Mouse (Mus musculus) forebrain, embryonic 13.5 days (tissue): ENCODE data around the gene Gm20458. TPM values are rescaled to one million over a fixed set of nuclear protein-coding genes. Genes with fewer than 3 reads are reported as not detected.

Experiments
- ATAC-seq: fragments of 200-750 bp; cut with Nextera tagmentation; 2 replicates; pipeline ENCODE4 v1.8.0; 2017
- H3K27ac ChIP-seq: fragments of 300-500 bp; sonication (generic); 2 replicates; pipeline ENCODE4 v1.5.1; 2015; ENCODE audit warnings: inconsistent platforms, mild to moderate bottlenecking, moderate library complexity
- H3K27me3 ChIP-seq: fragments of 300-500 bp; sonication (generic); 2 replicates; pipeline ENCODE4 v1.6.1; 2015; ENCODE audit warnings: mild to moderate bottlenecking, inconsistent platforms
- H3K36me3 ChIP-seq: fragments of 300-500 bp; sonication (generic); 2 replicates; pipeline ENCODE4 v1.6.1; 2015; ENCODE audit warnings: mild to moderate bottlenecking, inconsistent platforms; ENCODE audit not compliant: poor library complexity, severe bottlenecking
- H3K4me1 ChIP-seq: fragments of 300-500 bp; sonication (generic); 2 replicates; pipeline ENCODE4 v1.6.1; 2015; ENCODE audit warnings: inconsistent platforms
- H3K4me2 ChIP-seq: fragments of 300-500 bp; sonication (generic); 2 replicates; pipeline ENCODE4 v1.6.1; 2015; ENCODE audit warnings: inconsistent platforms, mild to moderate bottlenecking, moderate library complexity
- H3K4me3 ChIP-seq: fragments of 300-500 bp; sonication (generic); 2 replicates; pipeline ENCODE4 v1.5.1; 2015; ENCODE audit warnings: mild to moderate bottlenecking, inconsistent platforms
- H3K9ac ChIP-seq: fragments of 300-500 bp; sonication (generic); 2 replicates; pipeline ENCODE4 v1.6.1; 2015; ENCODE audit warnings: mild to moderate bottlenecking, inconsistent platforms
- H3K9me3 ChIP-seq: fragments of 300-500 bp; sonication (generic); replicated peaks from 2 replicates; pipeline ENCODE4 v1.6.1; 2016; ENCODE audit warnings: inconsistent platforms
- WGBS: fragments of 180-500 bp; shearing (Covaris S2); methylation state at CpG from one replicate; pipeline ENCODE4 v1.1.7; 2015; 5-methylcytosine and 5-hydroxymethylcytosine counted together
- polyA plus RNA-seq: library from polyadenylated mRNA; unstranded; fragments of >200 nt; fragmentation: Nextera tagmentation; extraction: Ambion mirVana; gene quantifications from 2 replicates; pipeline ENCODE4 v1.2.1, GENCODE M21; 2015

Gm20458 gene
- polyA plus RNA-seq, 1 experiment from 2014 or later = 3.6 TPM

GRCm38 (mm10) chr2:164456864-164457300 lies 3.9 kb upstream of the Gm20458 start, which contains the start of gene Sys1:
Sys1 (plus strand) TSS chr2:164456964.
- Histone ChIP-seq H3K9me3 (no peaks in the 10 kb centered on the region), H3K36me3 (no peaks in the 10 kb centered on the region), H3K27ac (no peak within 1 kb of the TSS), H3K4me3 (no peak within 1 kb of the TSS), H3K27me3 (0 out of 2 replicates have a peak, but pooled peaks cover 2% of the 10 kb centered on the region), H3K9ac (peak within 1 kb of the TSS; percentile 54), H3K4me2 (peak within 1 kb of the TSS; percentile 37; the same call in 1 of the 2 replicates), H3K4me1 (peaks cover 12% of the 10 kb centered on the region)
- 2% methylated on average over 7 of the region's 7 CpGs for WGBS
- ATAC-seq = no peak

DNA sequence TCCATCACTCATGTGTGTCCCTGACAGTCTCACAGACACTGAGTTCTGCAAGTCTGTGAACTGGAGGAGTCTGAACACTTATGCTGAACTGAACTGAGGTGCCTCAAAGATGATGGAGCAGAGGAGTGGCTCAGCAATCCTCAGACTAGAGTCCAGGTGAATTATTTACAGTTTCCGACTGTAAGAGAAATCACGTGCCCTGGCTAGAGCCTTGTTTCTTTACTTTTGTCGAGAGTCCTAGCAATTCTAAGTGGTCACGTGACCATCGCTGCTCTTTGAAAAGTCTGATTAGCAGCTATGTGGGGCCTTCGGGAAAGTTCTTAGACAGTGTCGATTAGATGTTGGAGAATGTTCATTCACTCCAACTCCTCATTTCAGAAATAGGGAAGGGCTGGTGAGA lies 2.8 kb upstream of the Gm20458 start:
- H3K4me3 ChIP-seq = no peak overlapping the region
- no peaks in the 10 kb centered on the region for H3K9me3 ChIP-seq
- peaks cover 2% of the 10 kb centered on the region; the same call in 1 of the 2 replicates for H3K36me3 ChIP-seq
- no peak overlapping the region for H3K4me2 ChIP-seq
- no peak overlapping the region for H3K9ac ChIP-seq
- no peak overlapping the region for H3K27ac ChIP-seq
- WGBS = 64% methylated on average over 7 of the region's 7 CpGs
- no peak for ATAC-seq
- H3K27me3 ChIP-seq = 0 out of 2 replicates have a peak, but pooled peaks cover 2% of the 10 kb centered on the region
- peaks cover 21% of the 10 kb centered on the region for H3K4me1 ChIP-seq

- Histone ChIP-seq H3K4me1 (peaks cover 21% of the 10 kb centered on the region), H3K4me3 (no peak overlapping the region), H3K36me3 (peaks cover 8% of the 10 kb centered on the region; the same call in 1 of the 2 replicates), H3K9ac (no peak overlapping the region), H3K9me3 (no peaks in the 10 kb centered on the region), H3K4me2 (no peak overlapping the region), H3K27ac (no peak overlapping the region), H3K27me3 (no peaks in the 10 kb centered on the region)
- ATAC-seq = no peak
- WGBS = 89% methylated on average over 8 of the region's 8 CpGs
These were observed 2.2 kb upstream of the Gm20458 start for GRCm38 (mm10) chr2:164458535-164458934.

GRCm38 (mm10) chr2:164465161-164465560 lies 4.4 kb downstream of the Gm20458 start:
- H3K4me1 ChIP-seq = peaks cover 13% of the 10 kb centered on the region
- H3K4me3 ChIP-seq = no peak overlapping the region
- no peaks in the 10 kb centered on the region for H3K9me3 ChIP-seq
- H3K36me3 ChIP-seq = peaks cover 61% of the 10 kb centered on the region
- ATAC-seq = no peak
- no peak overlapping the region for H3K27ac ChIP-seq
- no peak overlapping the region for H3K9ac ChIP-seq
- H3K4me2 ChIP-seq = no peak overlapping the region
- H3K27me3 ChIP-seq = no peaks in the 10 kb centered on the region

- H3K4me3 ChIP-seq = no peak overlapping the region
- H3K4me1 ChIP-seq = peaks cover 10% of the 10 kb centered on the region
- H3K27me3 ChIP-seq = no peaks in the 10 kb centered on the region
- no peak for ATAC-seq
- H3K27ac ChIP-seq = no peak overlapping the region
- 86% methylated on average over 5 of the region's 5 CpGs for WGBS
- no peak overlapping the region for H3K9ac ChIP-seq
- peaks cover 61% of the 10 kb centered on the region for H3K36me3 ChIP-seq
- no peaks in the 10 kb centered on the region for H3K9me3 ChIP-seq
- H3K4me2 ChIP-seq = no peak overlapping the region
These were observed 6.0 kb downstream of the Gm20458 start for GRCm38 (mm10) chr2:164466787-164467186.

DNA sequence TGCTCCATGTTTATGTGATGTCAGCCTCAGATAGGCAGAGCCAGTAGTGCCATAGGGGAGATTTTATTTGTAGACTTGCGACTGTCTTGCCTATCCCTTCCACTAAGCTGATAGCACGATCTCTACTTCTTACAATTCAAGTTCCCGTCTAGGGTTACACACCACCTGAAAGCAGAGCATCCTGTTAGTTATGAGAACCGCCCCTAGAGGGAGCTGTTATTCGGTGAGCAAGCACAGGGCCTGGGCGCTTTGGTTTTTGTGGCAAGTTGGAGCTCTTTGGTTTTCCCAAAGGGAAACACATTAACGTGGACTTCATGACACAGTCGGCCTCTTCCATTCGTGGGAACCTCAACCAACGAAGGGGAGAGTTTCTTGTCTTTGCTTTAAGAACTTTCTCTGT lies 9.5 kb downstream of the Gm20458 start:
- H3K9me3 ChIP-seq = no peaks in the 10 kb centered on the region
- H3K27ac ChIP-seq = no peak overlapping the region
- no peak overlapping the region for H3K9ac ChIP-seq
- no peak overlapping the region for H3K4me3 ChIP-seq
- no peak for ATAC-seq
- H3K4me2 ChIP-seq = no peak overlapping the region
- H3K4me1 ChIP-seq = no peaks in the 10 kb centered on the region
- no peaks in the 10 kb centered on the region for H3K27me3 ChIP-seq
- 28% methylated on average over 10 of the region's 10 CpGs for WGBS
- H3K36me3 ChIP-seq = peaks cover 55% of the 10 kb centered on the region

GRCm38 (mm10) chr2:164473624-164474023 lies 12.9 kb downstream of the Gm20458 start, which contains the start of gene Trp53tg5:
Trp53tg5 (minus strand) TSS chr2:164473724.
- WGBS = 88% methylated on average over 6 of the region's 6 CpGs
- H3K9me3 ChIP-seq = no peaks in the 10 kb centered on the region
- H3K4me3 ChIP-seq = no peak within 1 kb of the TSS
- H3K27ac ChIP-seq = no peak within 1 kb of the TSS
- H3K36me3 ChIP-seq = peaks cover 48% of the 10 kb centered on the region
- H3K27me3 ChIP-seq = no peaks in the 10 kb centered on the region
- no peaks in the 10 kb centered on the region for H3K4me1 ChIP-seq
- H3K4me2 ChIP-seq = no peak within 1 kb of the TSS
- H3K9ac ChIP-seq = no peak within 1 kb of the TSS
- no peak for ATAC-seq

- H3K27ac ChIP-seq = no peak within 1 kb of the TSS
- H3K9me3 ChIP-seq = no peaks in the 10 kb centered on the region
- H3K9ac ChIP-seq = peak within 1 kb of the TSS; percentile 74
- ATAC-seq = peak; percentile 53
- H3K4me3 ChIP-seq = peak within 1 kb of the TSS; percentile 68
- H3K36me3 ChIP-seq = peaks cover 7% of the 10 kb centered on the region; the same call in 1 of the 2 replicates
- 2% methylated on average over 26 of the region's 26 CpGs for WGBS
- H3K27me3 ChIP-seq = peaks cover 35% of the 10 kb centered on the region
- peak within 1 kb of the TSS; percentile 100 for H3K4me2 ChIP-seq
- peaks cover 17% of the 10 kb centered on the region for H3K4me1 ChIP-seq
These were observed 25.0 kb downstream of the Gm20458 start, which contains the start of gene Dbndd2 for GRCm38 (mm10) chr2:164485681-164486257. Dbndd2 (plus strand) TSS chr2:164486106.

- Histone ChIP-seq H3K4me3 (peak overlapping the region; percentile 68), H3K9ac (peak overlapping the region; percentile 74), H3K9me3 (no peaks in the 10 kb centered on the region), H3K4me2 (peak overlapping the region; percentile 100), H3K27me3 (peaks cover 35% of the 10 kb centered on the region), H3K4me1 (peaks cover 17% of the 10 kb centered on the region), H3K27ac (no peak overlapping the region), H3K36me3 (peaks cover 7% of the 10 kb centered on the region; the same call in 1 of the 2 replicates)
- WGBS = under 1% methylated on average over 75 of the region's 90 CpGs
- ATAC-seq = peak; percentile 65
These were observed 25.7 kb downstream of the Gm20458 start for GRCm38 (mm10) chr2:164486258-164487114.

- Histone ChIP-seq H3K4me2 (peak overlapping the region; percentile 100), H3K9ac (peak overlapping the region; percentile 74), H3K4me3 (peak overlapping the region; percentile 68), H3K4me1 (peaks cover 17% of the 10 kb centered on the region), H3K27ac (no peak overlapping the region), H3K36me3 (peaks cover 7% of the 10 kb centered on the region; the same call in 1 of the 2 replicates), H3K27me3 (peaks cover 35% of the 10 kb centered on the region), H3K9me3 (no peaks in the 10 kb centered on the region)
- no peak for ATAC-seq
- 12% methylated on average over 11 of the region's 11 CpGs for WGBS
These were observed 26.4 kb downstream of the Gm20458 start for GRCm38 (mm10) chr2:164487115-164487527.

- ATAC-seq = no peak
- Histone ChIP-seq H3K4me2 (0 out of 2 replicates have a peak overlapping the region, but pooled peaks have one; percentile 7), H3K9me3 (no peaks in the 10 kb centered on the region), H3K27ac (no peak overlapping the region), H3K27me3 (peaks cover 35% of the 10 kb centered on the region), H3K9ac (no peak overlapping the region), H3K4me3 (no peak overlapping the region), H3K36me3 (peaks cover 7% of the 10 kb centered on the region; the same call in 1 of the 2 replicates), H3K4me1 (peaks cover 17% of the 10 kb centered on the region)
- WGBS = 57% methylated on average over 9 of the region's 9 CpGs
These were observed 27.0 kb downstream of the Gm20458 start for GRCm38 (mm10) chr2:164487812-164488211.

- Histone ChIP-seq H3K4me2 (no peak overlapping the region), H3K27ac (no peak overlapping the region), H3K4me3 (no peak overlapping the region), H3K9me3 (no peaks in the 10 kb centered on the region), H3K4me1 (peaks cover 22% of the 10 kb centered on the region), H3K9ac (no peak overlapping the region), H3K36me3 (peaks cover 7% of the 10 kb centered on the region; the same call in 1 of the 2 replicates), H3K27me3 (no peaks in the 10 kb centered on the region; the same call in 1 of the 2 replicates)
- ATAC-seq = no peak
- WGBS = 43% methylated on average over 2 of the region's 2 CpGs
These were observed 33.4 kb downstream of the Gm20458 start for GRCm38 (mm10) chr2:164494126-164494525.
